Mouse (Mus musculus): ENCODE results near the gene Gm11992.

The Gm11992 gene

DNA sequence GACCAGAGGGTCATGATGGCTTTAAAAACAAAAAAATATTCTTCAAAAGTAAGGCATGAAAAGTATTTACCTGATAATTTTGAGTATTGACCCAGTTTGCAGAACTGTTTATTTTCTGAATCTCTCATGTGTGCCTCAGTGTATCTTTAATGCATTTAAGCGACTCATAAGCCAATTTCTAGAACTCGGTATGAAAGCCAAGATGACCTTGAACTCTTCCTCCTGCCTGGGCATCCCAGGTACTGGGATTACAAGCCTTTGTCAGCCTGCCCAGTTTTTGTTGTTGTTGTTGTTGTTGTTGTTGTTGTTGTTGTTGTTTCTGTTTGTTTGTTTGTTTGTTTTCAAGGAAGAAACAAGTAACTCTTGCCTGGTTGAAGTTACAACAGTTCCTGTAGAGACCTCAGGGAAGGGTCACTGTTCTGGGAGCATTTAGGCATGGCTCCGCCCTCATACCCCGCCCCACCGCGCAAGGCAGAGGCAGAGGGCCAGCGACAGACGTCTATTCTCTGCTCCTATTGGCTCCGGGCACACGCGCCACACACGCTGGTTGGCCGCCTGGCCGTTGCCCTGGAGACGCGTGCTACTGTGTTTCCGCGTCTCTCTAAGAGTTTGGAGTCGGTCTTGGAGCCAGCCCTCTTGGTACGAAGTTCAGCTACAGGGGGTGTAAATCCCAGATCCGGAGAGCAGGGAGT, at the start of gene Gm11992:
Gene Gm11992 (plus strand): TSS at position 584 of the 692 bp plus-strand sequence.
- peak; percentile 26 for DNase-seq (ENCODE audit: low read depth, low spot score)

DNA sequence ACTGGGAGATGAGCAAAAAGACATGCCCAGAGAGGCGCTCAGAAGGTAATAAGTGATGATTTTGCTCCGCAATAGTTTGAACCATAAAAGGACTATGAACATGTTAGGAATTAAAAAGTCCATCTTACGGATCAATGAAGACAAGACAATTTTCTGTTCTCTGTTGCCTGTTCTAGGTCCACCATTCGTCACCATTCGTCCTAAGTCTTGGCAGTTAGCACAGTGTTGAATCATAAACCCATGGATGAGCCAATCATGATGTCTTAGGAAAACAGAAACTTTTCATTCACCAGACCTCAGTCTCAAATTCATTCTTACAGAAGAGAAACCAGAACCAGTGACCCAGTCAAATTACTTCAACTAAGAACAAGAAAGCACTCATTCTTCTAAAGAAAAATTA, 39.6 kb upstream of the Gm11992 start:
- no peak for DNase-seq (ENCODE audit: low read depth, low spot score)

DNA sequence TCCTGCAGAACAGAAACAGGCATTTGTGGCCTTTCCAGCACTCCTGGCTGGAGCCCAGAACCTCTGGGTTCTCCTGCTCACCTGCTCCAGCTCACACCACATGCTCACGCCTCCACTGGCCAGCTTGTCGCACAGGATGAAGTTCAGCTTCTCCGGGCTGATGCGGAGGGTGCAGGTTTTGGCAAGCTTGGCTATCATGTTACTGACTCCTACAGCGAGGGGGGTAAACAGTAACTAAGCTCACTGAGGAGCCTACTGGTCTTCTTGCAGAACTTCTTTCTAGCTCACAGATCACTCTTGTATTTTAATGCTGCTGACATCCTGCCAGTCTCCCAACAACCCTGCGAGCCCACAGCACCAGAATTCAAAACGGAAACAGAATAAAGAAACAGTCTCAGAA, 38.0 kb upstream of the Gm11992 start:
- no peak for DNase-seq (ENCODE audit: low read depth, low spot score)

DNA sequence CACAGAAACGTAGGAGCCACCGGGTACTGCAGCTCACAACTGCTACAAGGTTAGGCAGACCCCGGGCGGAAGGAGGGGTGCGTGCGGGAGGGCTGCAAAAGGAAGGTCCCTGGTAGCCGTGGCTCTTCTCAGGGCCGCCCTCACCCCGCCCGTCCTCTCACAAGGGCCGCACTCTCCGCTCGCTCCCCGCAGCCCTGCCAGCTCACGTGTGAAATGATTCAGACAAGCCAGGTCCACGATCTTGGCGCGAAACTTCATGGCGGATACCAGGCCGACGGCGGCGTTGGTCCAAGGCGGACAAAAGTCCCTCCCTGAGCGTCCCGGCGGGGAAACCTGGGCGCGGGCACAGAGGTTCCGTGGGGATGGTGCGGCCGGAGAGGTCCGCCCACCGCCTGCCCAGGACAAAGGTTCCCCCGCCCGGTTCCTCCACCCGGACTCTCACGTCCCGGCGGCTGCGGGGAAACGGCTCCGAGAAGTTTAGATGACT, 37.5 kb upstream of the Gm11992 start, which contains the start of gene Hus1:
Gene Hus1 (minus strand): TSS at position 339 of the 487 bp plus-strand sequence.
- peak; percentile 66 for DNase-seq (ENCODE audit: low read depth, low spot score)

DNA sequence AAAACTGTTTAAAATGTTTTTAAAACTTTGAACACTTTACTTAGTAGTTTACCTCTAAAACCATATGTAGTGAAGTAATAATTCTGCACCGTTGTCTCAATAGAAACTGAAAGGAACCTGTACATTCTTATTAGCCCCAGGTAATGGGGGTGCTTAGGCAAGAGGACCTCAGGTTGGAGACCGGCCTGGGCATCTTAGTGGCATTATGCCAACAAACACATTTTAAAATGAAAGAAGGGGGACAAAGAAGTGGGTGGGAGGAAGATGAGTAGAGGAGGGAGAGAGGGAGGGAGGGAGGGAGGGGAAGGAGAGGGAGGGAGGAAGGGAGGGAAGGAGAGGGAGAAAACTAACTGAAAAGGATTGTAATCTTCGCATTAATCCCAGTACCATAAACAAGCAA, 37.0 kb upstream of the Gm11992 start:
- DNase-seq (ENCODE audit: low read depth, low spot score): no peak

DNA sequence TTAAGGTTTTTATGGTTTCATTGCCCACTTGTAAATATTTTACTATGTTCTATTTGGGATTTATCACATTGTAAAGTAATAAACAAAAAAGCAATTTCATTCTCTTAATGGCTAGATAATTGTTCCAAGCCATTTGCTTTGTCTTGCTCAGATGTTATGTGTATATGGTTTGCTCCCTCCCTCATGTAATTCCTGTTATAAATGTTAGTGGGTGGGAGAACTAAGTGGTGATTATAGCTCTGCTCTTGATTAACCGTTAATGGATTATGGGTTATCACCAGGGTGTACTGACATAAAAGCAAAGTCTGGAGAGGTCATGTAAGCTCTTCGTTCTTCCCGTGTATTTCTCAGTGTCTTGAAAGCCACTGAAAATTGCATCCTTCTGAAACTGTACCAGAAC, 33.7 kb upstream of the Gm11992 start:
- DNase-seq (ENCODE audit: low read depth, low spot score): no peak

DNA sequence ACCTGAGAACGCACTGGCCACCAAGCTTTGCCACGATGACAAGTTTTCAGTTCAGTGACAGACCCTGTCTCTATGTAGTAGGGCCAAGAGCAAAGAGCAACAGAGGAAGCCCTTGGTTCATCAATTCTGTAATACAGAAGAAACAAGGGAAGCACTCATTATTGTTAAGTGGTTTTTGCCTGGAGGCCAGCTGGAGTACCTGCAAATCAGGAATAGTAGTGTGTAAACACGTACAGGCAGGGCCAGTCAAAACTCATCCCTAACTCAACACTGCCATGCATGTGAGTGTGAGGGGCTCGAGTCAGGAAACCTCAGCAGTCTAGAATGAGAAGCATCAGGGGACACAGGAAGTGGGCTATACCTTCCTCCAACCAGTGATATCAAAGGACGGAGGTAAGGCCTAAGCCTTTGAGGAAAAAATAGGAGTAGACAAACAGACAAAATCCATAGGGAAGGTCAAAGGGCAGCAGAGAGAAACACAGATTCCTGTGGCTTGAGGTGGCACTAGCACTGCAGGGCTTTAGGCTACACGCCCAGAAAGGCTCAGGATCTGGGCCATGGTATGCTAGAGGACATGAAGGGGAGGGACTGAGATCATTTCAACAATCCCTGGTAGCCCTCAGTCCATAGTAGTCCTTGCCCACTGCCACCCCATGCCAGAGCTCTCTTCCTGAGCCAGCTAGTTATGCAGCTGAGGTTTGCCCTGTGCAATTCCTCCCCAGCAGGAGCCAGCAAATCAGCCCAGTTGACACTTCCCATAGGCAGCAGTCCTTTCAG, 29.7 kb upstream of the Gm11992 start:
- DNase-seq (ENCODE audit: low read depth, low spot score): no peak

DNA sequence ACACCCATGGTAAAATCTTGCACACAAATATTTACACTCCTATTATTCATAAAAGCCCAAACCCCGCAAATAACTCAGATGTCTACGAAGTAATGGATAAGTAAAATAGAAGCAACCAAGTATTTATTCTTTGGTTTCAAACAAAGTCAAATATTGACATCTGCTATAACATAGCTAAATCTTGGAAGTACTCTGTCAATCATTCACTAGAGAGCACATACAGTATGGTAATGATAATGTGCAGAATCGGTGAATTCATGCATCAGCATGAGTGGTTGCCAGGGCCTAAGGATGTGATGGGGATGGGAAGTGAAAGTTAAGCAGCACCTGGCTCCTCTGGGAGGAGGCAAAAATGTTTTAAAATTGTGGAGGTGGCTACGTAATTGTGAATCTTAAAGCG, 28.2 kb upstream of the Gm11992 start:
- no peak for DNase-seq (ENCODE audit: low read depth, low spot score)

DNA sequence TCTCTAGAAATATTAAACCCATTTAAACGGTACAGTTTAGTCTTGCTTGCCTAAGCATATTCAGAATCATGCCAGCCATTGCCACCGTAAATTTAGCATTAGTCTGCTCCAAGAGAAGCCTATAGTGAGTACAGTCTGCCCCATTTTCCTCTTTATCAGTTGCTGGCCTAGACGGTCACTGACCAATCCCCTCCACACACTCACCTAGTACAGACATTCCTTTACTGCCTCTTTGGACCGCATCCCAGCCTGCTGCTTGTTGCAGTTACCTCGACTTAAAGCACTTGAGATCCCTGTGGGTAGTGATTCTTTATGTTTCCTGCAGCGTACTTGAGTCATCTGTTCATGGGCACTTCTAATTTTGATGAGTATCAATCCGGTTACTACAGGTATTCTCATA, 23.6 kb upstream of the Gm11992 start:
- no peak for DNase-seq (ENCODE audit: low read depth, low spot score)

DNA sequence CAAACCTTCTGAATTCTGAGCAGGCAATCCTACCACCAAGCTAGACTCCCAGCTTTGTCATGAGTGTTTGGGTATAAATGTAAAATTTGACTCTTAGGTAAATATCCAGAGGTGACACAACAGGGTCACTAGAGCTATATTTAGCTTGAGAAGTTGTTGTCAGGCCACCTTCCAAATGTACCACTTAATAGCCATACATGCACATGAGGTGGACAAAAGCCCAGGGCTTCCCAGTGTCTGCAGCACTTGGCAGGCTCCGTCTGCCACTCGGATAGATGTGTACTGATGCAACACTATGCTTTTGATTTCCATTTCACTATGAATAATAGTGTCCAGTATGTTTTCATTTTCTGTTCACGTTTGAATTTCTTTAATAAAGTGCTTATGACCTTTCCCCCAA, 23.2 kb upstream of the Gm11992 start:
- no peak for DNase-seq (ENCODE audit: low read depth, low spot score)

DNA sequence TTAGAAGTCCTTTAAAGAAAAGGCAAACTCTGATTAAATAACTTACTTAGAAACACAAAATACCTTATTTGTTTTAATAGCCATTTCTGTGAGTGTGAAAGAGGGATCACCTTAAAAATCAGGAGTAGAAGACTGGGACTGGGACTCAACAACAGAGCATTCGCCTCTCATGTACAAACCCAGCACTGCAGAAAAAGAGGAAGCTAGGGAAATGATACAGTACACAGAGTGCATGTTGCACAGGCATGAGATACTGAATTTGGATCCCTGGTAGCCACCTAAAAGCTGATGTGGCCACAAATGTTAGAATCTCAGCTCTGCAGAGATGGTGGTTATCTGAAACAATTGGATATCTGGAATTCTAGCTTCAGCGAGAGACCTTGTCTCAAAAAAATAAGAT, 16.9 kb upstream of the Gm11992 start:
- no peak for DNase-seq (ENCODE audit: low read depth, low spot score)

DNA sequence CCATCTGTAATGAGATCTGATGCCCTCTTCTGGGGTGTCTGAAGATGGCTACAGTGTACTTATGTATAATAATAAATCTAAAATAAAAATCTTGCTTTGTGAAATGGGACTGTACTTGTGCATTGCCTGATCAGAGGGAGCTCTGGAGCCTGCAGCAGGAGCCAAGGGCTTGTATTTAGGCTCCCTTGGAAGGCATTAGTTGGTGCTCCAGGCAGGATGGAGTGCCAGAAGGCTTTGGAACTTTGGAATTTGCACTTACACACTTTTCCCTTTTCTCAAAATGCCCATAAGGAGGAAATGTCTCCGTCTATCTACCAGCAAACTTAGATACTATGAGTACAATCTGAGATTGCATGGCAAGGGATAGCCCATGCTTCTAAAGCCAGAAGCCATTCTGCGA, 1.8 kb upstream of the Gm11992 start:
- DNase-seq (ENCODE audit: low read depth, low spot score): no peak

DNA sequence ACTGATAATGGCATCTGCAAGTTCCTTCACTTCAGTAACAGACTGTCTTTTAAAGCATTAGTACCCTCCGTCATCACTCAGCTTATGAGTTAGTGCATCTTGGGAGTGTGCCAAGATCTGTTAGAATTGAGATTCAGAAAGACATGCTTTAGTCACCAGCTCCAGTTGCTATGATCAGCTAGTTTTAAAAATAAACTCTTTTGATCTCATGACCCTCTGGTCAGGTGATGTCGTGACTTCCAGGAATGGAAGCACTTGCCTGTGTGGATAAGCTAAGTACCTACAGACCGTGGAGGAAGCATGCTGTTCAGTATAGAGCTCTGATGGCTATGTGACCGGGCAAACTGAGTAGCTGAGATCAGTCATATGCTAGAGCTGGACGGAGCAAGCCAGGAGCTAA, 1.4 kb upstream of the Gm11992 start:
- DNase-seq (ENCODE audit: low read depth, low spot score): no peak

DNA sequence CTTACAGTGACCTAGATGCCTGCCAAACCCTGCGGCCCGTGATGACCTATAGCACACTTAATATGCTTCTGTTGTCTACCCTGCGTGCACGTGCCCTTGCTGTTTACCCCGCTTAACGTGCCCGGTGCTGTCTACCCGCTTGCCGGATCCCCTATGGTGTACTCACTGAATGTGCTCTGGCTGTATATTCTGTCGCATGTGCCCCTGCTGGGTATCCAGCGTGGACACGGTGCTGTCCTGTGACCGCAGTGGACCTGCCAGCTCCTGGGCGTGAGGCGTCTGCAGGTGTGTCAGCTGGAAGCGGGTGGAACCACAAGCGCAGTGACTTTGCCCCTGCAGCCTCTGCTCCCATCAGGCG, 288 bp downstream of the Gm11992 start, which contains the start of gene Sun3:
Gene Sun3 (minus strand): TSS at position 289 of the 358 bp plus-strand sequence.
- no peak for DNase-seq (ENCODE audit: low read depth, low spot score)

DNA sequence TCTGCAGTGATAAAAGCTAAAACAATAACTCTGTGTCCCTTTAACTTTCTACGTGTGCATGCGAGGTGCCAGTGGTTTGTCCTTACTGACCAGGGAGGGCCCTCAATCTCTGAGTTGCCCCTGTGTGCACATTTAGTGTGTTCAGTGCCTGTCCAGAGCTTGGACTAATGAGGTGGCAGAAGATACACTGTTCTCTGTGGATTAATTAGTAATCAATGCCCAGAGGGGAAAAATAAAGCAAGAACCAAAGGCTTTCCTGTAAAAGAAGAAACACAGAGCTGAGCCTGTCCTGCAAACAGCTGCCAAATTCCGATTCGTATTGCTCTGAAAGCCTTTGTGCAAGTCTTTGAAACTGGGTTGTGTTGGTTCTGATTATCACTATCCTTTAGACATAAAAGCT, 1.8 kb downstream of the Gm11992 start:
- no peak for DNase-seq (ENCODE audit: low read depth, low spot score)

DNA sequence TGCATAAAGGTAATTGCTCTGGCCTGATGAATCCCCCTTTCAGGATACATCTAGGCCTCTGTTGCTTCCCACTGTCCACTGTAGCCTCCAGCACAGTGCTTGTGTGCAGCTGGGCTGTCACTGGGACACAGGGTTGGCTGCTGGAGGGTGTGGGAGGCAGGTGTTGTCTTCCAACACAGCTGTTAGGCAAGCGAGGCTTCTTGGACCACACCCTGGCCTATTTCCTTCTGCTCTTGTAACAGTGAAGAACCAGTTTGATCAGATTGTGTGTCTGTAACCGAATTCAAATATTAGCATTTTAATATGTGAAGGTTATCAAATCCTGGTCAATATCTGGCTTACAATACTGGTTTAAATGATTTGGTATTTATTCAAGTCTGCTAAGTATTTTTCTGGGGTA, 3.5 kb downstream of the Gm11992 start:
- DNase-seq (ENCODE audit: low read depth, low spot score): no peak

DNA sequence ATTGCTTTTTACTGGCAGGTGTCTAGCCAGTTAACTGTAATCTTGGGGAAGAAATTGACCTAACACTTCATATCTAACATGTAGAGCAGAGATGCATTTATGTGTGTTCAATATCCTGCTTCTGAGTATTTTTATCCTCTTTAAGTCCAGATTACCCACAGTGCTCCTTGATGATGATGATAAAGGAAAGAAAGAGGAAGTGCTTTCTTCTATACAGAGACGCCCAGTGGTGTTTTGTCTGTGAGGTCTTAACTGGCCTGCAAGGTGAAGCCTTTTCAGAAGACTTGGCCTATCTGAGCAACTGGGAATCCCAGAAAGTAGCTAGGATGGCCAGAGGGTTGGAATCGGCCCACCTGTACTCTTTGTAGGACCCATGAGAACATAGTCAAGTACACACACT, 8.5 kb downstream of the Gm11992 start:
- DNase-seq (ENCODE audit: low read depth, low spot score): no peak

DNA sequence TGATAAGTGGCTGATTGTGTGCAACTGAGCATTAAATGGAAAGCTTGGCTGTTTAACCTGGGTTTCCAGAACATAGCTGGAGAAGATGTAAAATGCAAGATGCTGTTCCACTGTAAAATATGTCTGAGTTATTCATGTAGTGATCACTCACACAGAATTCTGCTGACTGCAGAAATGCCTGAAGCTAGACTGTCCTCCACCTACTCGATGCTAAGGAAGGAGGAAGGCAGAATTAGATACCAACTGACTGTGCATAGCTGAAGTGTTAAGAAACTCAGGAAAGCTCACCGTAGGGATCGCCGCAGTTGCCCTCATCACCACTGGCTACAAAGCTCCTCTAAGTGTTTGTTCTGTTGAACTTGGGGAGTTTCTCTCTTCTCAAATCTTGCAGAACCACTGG, 9.3 kb downstream of the Gm11992 start:
- DNase-seq (ENCODE audit: low read depth, low spot score): no peak

DNA sequence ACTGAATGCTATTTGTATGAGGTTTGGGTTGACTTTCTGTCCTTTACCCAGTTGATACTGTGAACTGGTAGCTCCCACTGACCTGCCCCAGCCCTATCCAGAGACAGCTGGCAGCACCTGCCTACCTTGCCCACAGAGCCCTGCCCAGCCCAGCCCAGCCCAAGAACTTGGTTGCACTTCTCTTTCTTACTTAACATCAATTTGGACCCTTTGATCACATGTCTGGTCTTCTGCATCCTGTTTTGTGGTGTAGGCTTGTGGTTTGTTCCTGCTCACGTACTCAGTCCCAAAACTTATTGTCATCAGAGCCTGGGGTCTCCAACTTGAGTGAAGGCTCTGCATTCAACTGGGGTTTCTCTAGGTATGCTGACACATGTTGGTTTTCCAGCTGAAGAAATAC, 11.6 kb downstream of the Gm11992 start:
- DNase-seq (ENCODE audit: low read depth, low spot score): no peak

DNA sequence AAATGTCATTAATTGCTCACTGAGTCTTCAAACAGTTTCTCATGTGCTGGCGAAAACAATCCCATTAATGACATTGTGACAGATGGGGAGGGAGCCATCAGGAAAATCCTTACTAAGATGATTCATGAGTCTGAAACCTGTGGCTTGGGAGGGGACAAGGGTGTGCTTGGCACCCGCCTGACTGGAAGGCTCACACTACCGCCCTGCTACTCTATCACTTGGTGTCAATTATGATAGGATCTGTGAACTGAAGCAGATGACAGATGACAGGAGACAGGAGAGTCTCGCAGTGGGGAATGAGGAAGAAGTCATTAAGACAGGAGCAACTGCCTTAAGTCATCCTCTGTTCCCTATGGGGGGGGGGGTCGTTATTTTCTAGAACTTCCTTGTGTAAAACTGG, 12.1 kb downstream of the Gm11992 start:
- no peak for DNase-seq (ENCODE audit: low read depth, low spot score)

DNA sequence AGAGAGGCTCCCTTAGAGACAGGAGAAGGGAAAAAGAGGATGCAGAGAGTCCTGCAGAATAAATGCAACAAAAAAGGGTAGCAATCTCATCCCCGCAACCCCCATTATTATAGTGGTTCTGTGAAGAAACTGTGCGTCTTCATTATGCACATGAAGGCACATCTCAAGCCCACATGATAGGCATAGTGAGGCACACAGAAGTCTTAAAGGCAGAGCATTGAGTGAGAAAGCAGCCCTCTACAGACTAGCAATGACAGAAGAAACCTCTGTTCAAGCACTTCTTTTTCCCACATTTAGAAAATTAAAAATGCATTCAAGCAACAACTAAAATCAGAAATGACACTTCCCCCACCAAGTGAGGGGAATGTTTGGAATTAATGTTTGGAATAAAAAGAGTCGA, 28.1 kb downstream of the Gm11992 start:
- DNase-seq (ENCODE audit: low read depth, low spot score): no peak

DNA sequence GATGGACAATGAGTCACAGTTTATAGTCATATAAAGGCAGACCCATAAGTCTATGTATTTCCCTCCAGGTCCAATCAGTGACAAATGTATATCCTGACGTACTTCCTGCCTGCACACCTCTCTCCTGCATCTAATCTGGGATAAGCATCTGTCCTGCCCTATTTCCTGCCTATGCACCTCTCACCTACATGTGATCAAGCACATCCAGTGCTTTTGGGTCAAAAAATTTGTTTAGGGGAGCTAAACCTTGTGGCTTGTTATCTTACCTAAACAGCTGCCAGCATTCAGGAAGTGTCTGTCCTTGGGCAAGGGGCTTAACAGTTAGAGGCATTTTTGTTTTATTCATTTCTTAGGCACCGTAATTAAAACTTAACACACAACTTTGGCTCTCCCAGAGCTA, 64.8 kb downstream of the Gm11992 start:
- no peak for DNase-seq (ENCODE audit: low read depth, low spot score)
